Mouse (Mus musculus): ENCODE results near the gene 4931406P16Rik. TPM values are rescaled to one million over a fixed set of nuclear protein-coding genes. Genes with fewer than 3 reads are reported as not detected.

4931406P16Rik gene
- polyA plus RNA-seq, 1 experiment from 2014 or later = 34.4 TPM

DNA sequence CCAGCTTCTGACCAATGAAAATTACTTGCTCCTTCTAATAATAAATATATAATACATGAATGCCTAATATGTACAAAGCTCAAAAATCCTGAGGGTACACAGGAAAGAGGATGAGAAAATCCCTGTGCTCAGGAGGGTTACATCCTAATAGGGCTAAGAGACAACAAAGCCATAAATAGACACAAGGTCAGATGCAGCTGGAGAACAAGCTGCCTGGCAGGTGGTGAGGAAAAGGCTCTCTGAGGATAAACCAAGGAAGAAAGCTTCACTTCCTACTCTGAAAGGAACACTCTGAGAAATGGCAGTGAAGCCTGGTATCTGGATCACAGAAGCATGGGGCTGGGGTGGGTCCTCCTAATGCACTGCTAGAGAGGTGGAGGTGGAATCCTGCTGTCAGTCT is 46.9 kb downstream of the 4931406P16Rik start:
- H3K4me3 ChIP-seq = no peak overlapping the region
- H3K4me1 ChIP-seq (replicated peaks) = 0 out of 2 replicates have a peak, but pooled peaks cover 3% of the 10 kb centered on the region
- H3K4me2 ChIP-seq = no peak overlapping the region
- H3K9ac ChIP-seq = no peak overlapping the region; the same call in 1 of the 2 replicates
- H3K36me3 ChIP-seq = peaks cover 20% of the 10 kb centered on the region
- no peaks in the 10 kb centered on the region for H3K27me3 ChIP-seq
- no peaks in the 10 kb centered on the region for H3K9me3 ChIP-seq
- ATAC-seq (ENCODE audit: low FRiP score) = no peak
- peak overlapping the region; percentile 52; the same call in 1 of the 2 replicates for H3K27ac ChIP-seq

DNA sequence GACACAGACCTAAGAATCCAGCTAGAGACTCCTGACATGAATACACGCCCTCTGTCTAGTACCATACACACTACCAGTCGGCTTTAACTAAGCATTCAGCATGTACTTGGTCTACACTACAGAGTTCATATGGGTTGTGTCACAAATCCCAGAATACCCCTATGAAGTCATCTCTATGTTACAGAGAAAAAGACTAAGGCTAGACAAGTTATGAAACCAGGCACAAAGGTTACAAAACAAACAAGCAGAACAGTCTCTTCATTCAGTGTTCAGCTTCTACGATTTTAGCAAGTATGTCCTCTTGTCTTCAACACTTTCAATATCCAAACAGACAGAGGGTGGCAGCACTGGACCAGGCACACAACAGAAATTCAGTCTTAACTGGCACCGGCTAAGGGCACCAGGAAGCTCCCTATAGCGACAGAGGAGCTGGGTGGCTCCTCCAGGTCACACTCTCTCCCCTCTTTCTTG is 47.4 kb downstream of the 4931406P16Rik start:
- 71% methylated on average over 5 of the region's 5 CpGs for whole genome bisulfite sequencing
- no peak for ATAC-seq (ENCODE audit: low FRiP score)
- H3K36me3 ChIP-seq = peaks cover 23% of the 10 kb centered on the region
- H3K27me3 ChIP-seq = no peaks in the 10 kb centered on the region
- H3K27ac ChIP-seq = no peak overlapping the region
- H3K4me2 ChIP-seq = no peak overlapping the region
- H3K4me1 ChIP-seq (replicated peaks) = 0 out of 2 replicates have a peak, but pooled peaks cover 3% of the 10 kb centered on the region
- no peak overlapping the region for H3K4me3 ChIP-seq
- no peak overlapping the region for H3K9ac ChIP-seq
- no peaks in the 10 kb centered on the region for H3K9me3 ChIP-seq

DNA sequence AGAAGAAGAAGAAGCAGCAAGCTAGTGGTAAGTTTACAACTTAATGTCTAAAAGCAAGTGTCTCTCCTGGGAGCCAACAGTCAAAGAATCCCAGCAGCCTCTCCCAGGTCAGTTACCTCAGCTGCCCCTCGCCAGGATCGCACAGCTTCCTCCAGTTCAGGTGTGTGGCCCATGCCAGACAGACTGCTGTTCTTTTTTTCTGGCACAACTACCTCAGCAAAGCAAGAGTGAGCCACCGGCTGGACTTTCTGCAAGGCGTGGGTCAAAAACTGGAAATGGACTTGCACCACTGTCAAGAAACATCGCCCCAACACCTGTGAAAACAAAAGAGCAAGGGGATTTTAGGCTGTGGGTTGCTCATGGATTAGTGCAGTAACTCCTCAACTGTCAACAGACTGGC is 49.9 kb downstream of the 4931406P16Rik start:
- Histone ChIP-seq H3K4me1 (replicated peaks) (0 out of 2 replicates have a peak, but pooled peaks cover 3% of the 10 kb centered on the region), H3K4me2 (no peak overlapping the region), H3K27ac (no peak overlapping the region), H3K36me3 (peaks cover 27% of the 10 kb centered on the region), H3K27me3 (no peaks in the 10 kb centered on the region), H3K4me3 (no peak overlapping the region), H3K9ac (no peak overlapping the region), H3K9me3 (no peaks in the 10 kb centered on the region)
- no peak for ATAC-seq (ENCODE audit: low FRiP score)
- 89% methylated on average over 5 of the region's 5 CpGs for WGBS

DNA sequence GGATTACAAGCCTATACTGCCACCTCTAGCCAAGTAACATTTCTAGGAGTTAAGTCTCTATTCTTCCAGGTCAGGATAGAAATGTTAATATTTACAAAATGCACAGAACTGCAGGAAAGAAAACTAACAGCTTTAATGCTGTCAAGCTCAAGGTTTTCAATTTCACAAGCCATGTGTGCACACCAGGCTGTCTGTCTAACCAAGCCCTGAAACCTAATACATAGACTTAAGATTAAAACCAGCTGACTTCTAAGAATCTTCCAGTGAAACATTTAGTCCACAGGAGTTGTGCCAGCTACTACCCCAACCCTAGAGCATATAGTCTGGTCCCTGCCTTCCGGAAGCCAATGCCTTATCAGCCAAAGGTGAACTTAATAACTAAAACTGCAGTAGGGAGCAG is 54.9 kb downstream of the 4931406P16Rik start:
- Histone ChIP-seq H3K27ac (no peak overlapping the region), H3K27me3 (no peaks in the 10 kb centered on the region), H3K4me2 (no peak overlapping the region), H3K4me3 (no peak overlapping the region), H3K9ac (no peak overlapping the region), H3K9me3 (no peaks in the 10 kb centered on the region), H3K4me1 (replicated peaks) (no peaks in the 10 kb centered on the region), H3K36me3 (peaks cover 67% of the 10 kb centered on the region)
- WGBS = 92% methylated on average over 1 of the region's 1 CpGs
- no peak for ATAC-seq (ENCODE audit: low FRiP score)

DNA sequence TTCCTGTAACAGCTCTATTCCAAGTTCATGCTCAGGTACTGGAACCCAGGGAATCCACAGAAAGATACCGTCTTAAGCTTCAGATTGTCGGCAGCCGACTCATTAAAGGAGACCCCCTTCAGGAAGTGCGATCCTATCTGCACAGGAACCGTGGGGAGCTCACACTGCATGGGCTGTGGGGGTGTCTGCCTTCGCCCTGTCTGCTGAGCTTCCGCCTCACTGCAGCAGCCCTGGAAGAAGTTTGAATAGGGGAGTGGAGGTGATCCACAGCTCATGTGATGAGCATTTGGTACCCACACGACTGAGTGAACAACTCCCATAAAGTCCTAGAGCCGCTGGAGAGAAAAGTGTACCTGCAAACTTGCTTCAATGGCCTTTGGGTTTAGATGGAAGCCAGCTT is 56.1 kb downstream of the 4931406P16Rik start:
- H3K36me3 ChIP-seq = peaks cover 67% of the 10 kb centered on the region
- H3K9me3 ChIP-seq = no peaks in the 10 kb centered on the region
- WGBS = 84% methylated on average over 9 of the region's 9 CpGs
- H3K4me3 ChIP-seq = no peak overlapping the region
- H3K4me2 ChIP-seq = no peak overlapping the region
- H3K27ac ChIP-seq = no peak overlapping the region
- no peak for ATAC-seq (ENCODE audit: low FRiP score)
- H3K4me1 ChIP-seq (replicated peaks) = no peaks in the 10 kb centered on the region
- H3K9ac ChIP-seq = no peak overlapping the region
- H3K27me3 ChIP-seq = no peaks in the 10 kb centered on the region

DNA sequence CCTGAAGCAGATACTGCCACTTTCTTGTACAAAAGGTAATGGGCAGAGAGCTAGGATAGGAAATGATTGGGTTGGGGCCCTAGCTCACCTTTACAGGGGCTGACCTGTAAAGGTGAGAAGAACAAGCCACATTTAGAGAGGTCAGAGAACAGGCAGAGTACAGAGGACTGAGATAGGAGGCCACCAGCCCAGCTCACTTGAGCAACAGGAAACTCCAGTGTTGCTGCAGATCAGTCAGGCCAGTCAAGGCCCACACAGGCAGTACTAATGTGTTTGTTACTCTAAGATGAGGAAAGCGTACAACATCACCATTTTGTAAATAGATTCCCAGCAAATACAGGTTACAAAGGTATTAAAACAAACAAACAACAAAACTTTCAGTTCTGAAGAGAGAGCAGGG is 57.4 kb downstream of the 4931406P16Rik start:
- Histone ChIP-seq H3K27ac (peak overlapping the region; percentile 37; the same call in 1 of the 2 replicates), H3K4me3 (no peak overlapping the region), H3K4me1 (replicated peaks) (no peaks in the 10 kb centered on the region), H3K9ac (no peak overlapping the region), H3K9me3 (no peaks in the 10 kb centered on the region), H3K27me3 (no peaks in the 10 kb centered on the region), H3K36me3 (peaks cover 57% of the 10 kb centered on the region), H3K4me2 (no peak overlapping the region)
- 98% methylated on average over 1 of the region's 1 CpGs for WGBS
- ATAC-seq (ENCODE audit: low FRiP score) = no peak

DNA sequence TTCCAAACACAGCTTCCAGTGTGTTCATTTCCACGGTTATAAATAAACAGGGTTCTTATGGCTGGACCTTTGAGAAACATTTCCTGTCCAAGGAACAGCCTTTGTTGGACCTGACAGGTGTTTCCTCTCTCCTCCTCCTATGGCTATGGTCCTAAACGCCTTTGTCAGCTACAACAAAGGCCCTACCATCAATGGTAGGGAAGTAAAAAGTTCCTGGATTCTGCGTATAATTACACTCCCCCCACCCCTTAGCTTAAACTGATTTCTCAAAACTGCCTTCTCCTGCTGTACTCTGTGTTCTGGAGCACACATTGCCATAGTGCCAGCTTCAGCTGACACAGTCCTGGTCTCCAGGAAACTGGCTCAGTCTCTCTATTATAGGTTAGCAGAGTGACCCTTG is 58.2 kb downstream of the 4931406P16Rik start:
- Histone ChIP-seq H3K4me2 (no peak overlapping the region), H3K36me3 (peaks cover 60% of the 10 kb centered on the region), H3K27me3 (no peaks in the 10 kb centered on the region), H3K4me3 (no peak overlapping the region), H3K27ac (no peak overlapping the region), H3K4me1 (replicated peaks) (no peaks in the 10 kb centered on the region), H3K9ac (no peak overlapping the region), H3K9me3 (no peaks in the 10 kb centered on the region)
- WGBS = 87% methylated on average over 3 of the region's 3 CpGs
- no peak for ATAC-seq (ENCODE audit: low FRiP score)

DNA sequence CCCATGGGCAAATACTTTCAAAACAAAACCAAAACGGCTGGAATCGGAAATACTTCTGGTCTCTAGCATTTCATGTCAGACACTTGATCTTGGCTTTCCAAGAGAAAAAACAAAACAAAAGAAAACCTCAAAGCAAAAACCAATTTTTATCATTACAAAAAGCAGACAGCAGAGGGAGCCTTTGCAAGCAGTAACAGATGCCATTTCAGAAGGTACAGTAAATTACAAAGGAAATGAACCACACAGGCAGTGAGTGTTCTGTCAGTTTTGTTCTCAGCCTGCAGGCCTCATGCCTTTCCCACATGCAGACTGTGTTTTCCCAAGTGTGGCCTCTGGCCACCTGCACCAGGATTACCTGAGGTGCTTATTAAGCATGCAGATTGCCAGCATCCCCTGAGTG is 61.3 kb downstream of the 4931406P16Rik start:
- Histone ChIP-seq H3K4me1 (replicated peaks) (no peaks in the 10 kb centered on the region), H3K4me3 (no peak overlapping the region), H3K9ac (no peak overlapping the region), H3K27ac (peak overlapping the region; percentile 58), H3K9me3 (no peaks in the 10 kb centered on the region), H3K4me2 (no peak overlapping the region), H3K27me3 (no peaks in the 10 kb centered on the region), H3K36me3 (peaks cover 67% of the 10 kb centered on the region)
- 90% methylated on average over 2 of the region's 2 CpGs for WGBS
- no peak for ATAC-seq (ENCODE audit: low FRiP score)

DNA sequence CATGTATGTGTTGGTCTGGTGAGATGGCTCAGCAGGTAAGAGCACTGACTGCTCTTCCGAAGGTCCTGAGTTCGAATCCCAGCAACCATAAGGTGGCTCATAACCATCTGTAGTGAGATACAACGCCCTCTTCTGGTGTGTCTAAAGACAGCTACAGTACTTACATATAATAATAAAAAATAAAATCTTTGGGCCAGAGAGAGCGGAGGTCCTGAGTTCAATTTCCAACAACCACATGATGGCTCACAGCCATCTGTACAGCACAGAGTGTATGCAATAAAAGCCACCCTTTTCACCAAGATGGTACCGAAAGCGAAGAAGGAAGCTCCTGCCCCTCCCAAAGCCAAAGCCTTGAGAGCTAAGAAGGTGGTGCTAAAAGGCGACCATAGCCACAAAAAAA is 62.6 kb downstream of the 4931406P16Rik start, which contains the start of gene Gm6096:
Gm6096 (plus strand) TSS at position 301 of the 400 bp plus-strand sequence.
- H3K4me2 ChIP-seq = no peak within 1 kb of the TSS
- H3K27me3 ChIP-seq = no peaks in the 10 kb centered on the region
- no peaks in the 10 kb centered on the region for H3K4me1 ChIP-seq (replicated peaks)
- no peak for ATAC-seq (ENCODE audit: low FRiP score)
- no peak within 1 kb of the TSS for H3K4me3 ChIP-seq
- H3K9me3 ChIP-seq = no peaks in the 10 kb centered on the region
- 94% methylated on average over 7 of the region's 7 CpGs for WGBS
- peak within 1 kb of the TSS; percentile 58 for H3K27ac ChIP-seq
- H3K9ac ChIP-seq = no peak within 1 kb of the TSS
- peaks cover 67% of the 10 kb centered on the region for H3K36me3 ChIP-seq

DNA sequence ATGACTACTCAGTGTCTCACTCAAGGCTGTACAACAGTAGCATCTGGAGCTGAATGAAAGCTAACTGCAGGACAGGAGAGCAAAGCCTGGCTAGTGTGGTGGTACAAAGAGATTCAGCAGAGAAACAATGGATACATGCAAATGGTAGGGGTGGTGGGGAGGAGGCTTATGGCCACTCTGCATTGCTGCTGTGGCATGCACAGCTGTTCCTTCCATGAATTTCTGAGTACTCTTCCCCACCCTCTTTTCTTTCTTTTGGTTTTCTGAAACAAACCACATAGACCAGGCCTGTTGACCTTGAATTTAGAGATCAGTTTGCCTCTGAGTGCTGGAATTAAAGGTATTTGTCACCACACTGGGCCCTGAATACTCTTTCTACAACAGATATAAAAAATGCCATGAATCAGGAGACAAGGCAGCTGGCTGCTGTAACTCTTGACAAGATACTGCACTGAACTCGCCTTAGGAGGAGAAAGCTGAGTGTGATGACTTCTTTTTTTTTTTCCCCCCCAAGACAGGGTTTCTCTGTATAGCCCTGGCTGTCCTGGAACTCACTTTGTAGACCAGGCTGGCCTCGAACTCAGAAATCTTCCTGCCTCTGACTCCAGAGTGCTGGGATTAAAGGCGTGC is 66.4 kb downstream of the 4931406P16Rik start:
- WGBS = 95% methylated on average over 3 of the region's 3 CpGs
- H3K9me3 ChIP-seq = no peaks in the 10 kb centered on the region
- ATAC-seq (ENCODE audit: low FRiP score) = no peak
- no peaks in the 10 kb centered on the region for H3K27me3 ChIP-seq
- peaks cover 72% of the 10 kb centered on the region for H3K36me3 ChIP-seq
- no peak overlapping the region for H3K27ac ChIP-seq
- no peak overlapping the region for H3K9ac ChIP-seq
- H3K4me1 ChIP-seq (replicated peaks) = no peaks in the 10 kb centered on the region
- no peak overlapping the region for H3K4me2 ChIP-seq
- H3K4me3 ChIP-seq = no peak overlapping the region

DNA sequence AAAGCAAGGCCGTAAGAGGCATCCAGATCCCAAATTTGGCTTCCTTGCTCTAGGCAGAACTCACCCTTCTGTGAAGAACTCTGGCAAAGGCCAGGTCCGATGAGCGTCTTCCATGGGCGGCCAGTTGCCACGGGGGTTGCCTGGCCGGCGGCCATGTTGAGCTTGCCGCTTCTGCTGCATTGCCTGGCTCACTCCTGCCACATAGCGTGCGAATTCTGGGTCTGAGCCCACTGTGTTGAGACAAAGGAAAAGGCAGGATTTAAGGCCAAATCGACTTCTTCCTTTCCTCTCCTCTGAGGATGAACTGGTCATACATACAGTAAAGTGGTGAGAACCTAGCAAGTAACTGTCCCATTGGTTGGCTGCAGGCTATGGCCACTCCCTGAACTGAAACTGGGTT is 71.2 kb downstream of the 4931406P16Rik start:
- H3K4me3 ChIP-seq = no peak overlapping the region
- H3K9ac ChIP-seq = no peak overlapping the region
- no peaks in the 10 kb centered on the region for H3K9me3 ChIP-seq
- H3K4me1 ChIP-seq (replicated peaks) = no peaks in the 10 kb centered on the region
- H3K4me2 ChIP-seq = no peak overlapping the region
- 93% methylated on average over 11 of the region's 11 CpGs for WGBS
- H3K27me3 ChIP-seq = no peaks in the 10 kb centered on the region
- no peak for ATAC-seq (ENCODE audit: low FRiP score)
- H3K36me3 ChIP-seq = peaks cover 84% of the 10 kb centered on the region
- H3K27ac ChIP-seq = no peak overlapping the region

DNA sequence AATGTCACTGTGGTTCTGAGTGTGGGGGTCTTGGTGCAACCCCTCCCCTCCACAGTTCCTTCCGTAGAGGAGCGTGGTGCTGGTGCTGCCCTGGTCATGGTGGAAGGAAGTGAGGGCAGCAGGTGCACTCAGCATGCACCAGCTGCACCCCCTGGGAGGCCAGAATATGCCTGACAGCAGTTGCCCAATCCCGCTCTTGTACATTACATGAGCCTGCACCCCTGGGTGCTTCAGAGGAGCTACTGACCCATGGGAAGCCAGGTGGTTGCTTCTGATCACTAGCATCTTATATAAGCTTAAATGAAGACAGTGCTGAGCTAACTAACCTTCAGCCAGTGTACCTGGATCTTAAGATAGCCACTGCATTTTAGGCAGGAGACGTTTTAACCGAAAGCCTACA is 75.3 kb downstream of the 4931406P16Rik start:
- H3K36me3 ChIP-seq = peaks cover 64% of the 10 kb centered on the region
- H3K27ac ChIP-seq = no peak overlapping the region; the same call in 1 of the 2 replicates
- H3K9me3 ChIP-seq = no peaks in the 10 kb centered on the region
- WGBS = 86% methylated on average over 5 of the region's 5 CpGs
- no peak overlapping the region for H3K4me3 ChIP-seq
- no peak overlapping the region for H3K9ac ChIP-seq
- no peak overlapping the region for H3K4me2 ChIP-seq
- no peaks in the 10 kb centered on the region for H3K27me3 ChIP-seq
- peaks cover 11% of the 10 kb centered on the region for H3K4me1 ChIP-seq (replicated peaks)
- no peak for ATAC-seq (ENCODE audit: low FRiP score)

DNA sequence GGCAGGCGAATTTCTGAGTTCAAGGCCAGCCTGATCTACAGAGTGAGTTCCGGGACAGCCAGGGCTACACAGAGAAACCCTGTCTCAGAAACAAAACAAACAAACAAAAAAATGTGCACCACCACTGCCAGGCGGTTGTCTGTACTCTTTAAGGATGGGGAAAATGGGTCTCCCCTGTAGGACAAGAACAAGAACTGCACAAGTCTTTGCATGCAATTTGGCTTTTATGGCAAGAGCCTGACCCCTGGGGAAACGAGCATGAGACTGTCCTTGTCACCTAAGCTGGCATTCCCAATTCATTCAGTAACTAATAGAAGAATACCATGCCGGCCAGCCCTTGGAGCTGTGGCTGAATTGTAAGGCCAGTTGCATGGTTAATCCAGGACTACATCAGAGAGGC is 77.7 kb downstream of the 4931406P16Rik start:
- Histone ChIP-seq H3K4me1 (replicated peaks) (peaks cover 12% of the 10 kb centered on the region), H3K27me3 (no peaks in the 10 kb centered on the region), H3K9ac (no peak overlapping the region), H3K27ac (no peak overlapping the region), H3K36me3 (peaks cover 44% of the 10 kb centered on the region), H3K4me3 (no peak overlapping the region), H3K9me3 (no peaks in the 10 kb centered on the region), H3K4me2 (no peak overlapping the region)
- no peak for ATAC-seq (ENCODE audit: low FRiP score)
- WGBS = 87% methylated on average over 5 of the region's 5 CpGs
